Mouse (Mus musculus) embryonic facial prominence, embryonic 10.5 days (tissue): ENCODE results near the gene Spon1. TPM values are rescaled to one million over a fixed set of nuclear protein-coding genes. Genes with fewer than 3 reads are reported as not detected.

Source experiments
- DNase-seq: peaks from one replicate; pipeline ENCODE4 v3.0.0-alpha.2; 2017; ENCODE audit warnings: low spot score
- H3K27ac ChIP-seq: fragments of 300-500 bp; sonication (generic); replicated peaks from 2 replicates; pipeline ENCODE4 v1.5.1; 2016; ENCODE audit warnings: mild to moderate bottlenecking
- H3K27me3 ChIP-seq: fragments of 300-500 bp; sonication (generic); replicated peaks from 2 replicates; pipeline ENCODE4 v1.6.1; 2016; ENCODE audit warnings: low read depth, mild to moderate bottlenecking; ENCODE audit not compliant: poor library complexity, severe bottlenecking
- H3K36me3 ChIP-seq: fragments of 300-500 bp; sonication (generic); replicated peaks from 2 replicates; pipeline ENCODE4 v1.6.1; 2016; ENCODE audit warnings: mild to moderate bottlenecking, moderate library complexity
- H3K4me1 ChIP-seq: fragments of 300-500 bp; sonication (generic); 2 replicates; pipeline ENCODE4 v1.6.1; 2016
- H3K4me3 ChIP-seq: fragments of 300-500 bp; sonication (generic); 2 replicates; pipeline ENCODE4 v1.5.1; 2016; ENCODE audit warnings: mild to moderate bottlenecking, moderate library complexity
- H3K9me3 ChIP-seq: fragments of 300-500 bp; sonication (generic); 2 replicates; pipeline ENCODE4 v1.6.1; 2016; ENCODE audit warnings: mild to moderate bottlenecking
- WGBS: fragments of 180-500 bp; shearing (Covaris S2); methylation state at CpG from one replicate; pipeline ENCODE4 v1.1.7; 2016; 5-methylcytosine and 5-hydroxymethylcytosine counted together
- polyA plus RNA-seq: library from polyadenylated mRNA; unstranded; fragments of >200 nt; fragmentation: Nextera tagmentation; extraction: Ambion mirVana; gene quantifications from 2 replicates; pipeline ENCODE4 v1.2.1, GENCODE M21; 2016

Spon1 gene
- polyA plus RNA-seq, 1 experiment from 2014 or later = 22.3 TPM

- H3K9me3 ChIP-seq = no peaks in the 10 kb centered on the region
- no peak for DNase-seq
- H3K27ac ChIP-seq = no peak overlapping the region
- WGBS = 90% methylated on average over 4 of the region's 4 CpGs
- peaks cover 34% of the 10 kb centered on the region for H3K36me3 ChIP-seq
- no peaks in the 10 kb centered on the region for H3K27me3 ChIP-seq
- no peak overlapping the region for H3K4me3 ChIP-seq
- H3K4me1 ChIP-seq = no peaks in the 10 kb centered on the region
Observed at GRCm38 (mm10) chr7:114037237-114037636, 271.4 kb downstream of the Spon1 start.

- DNase-seq = no peak
- Histone ChIP-seq H3K4me3 (no peak overlapping the region), H3K27ac (no peak overlapping the region), H3K36me3 (peaks cover 31% of the 10 kb centered on the region), H3K27me3 (no peaks in the 10 kb centered on the region), H3K4me1 (peaks cover 12% of the 10 kb centered on the region), H3K9me3 (no peaks in the 10 kb centered on the region)
- WGBS = 95% methylated on average over 4 of the region's 4 CpGs
Observed at GRCm38 (mm10) chr7:114041349-114041748, 275.6 kb downstream of the Spon1 start.

- Histone ChIP-seq H3K27me3 (no peaks in the 10 kb centered on the region), H3K27ac (no peak overlapping the region), H3K9me3 (no peaks in the 10 kb centered on the region), H3K4me1 (peaks cover 12% of the 10 kb centered on the region), H3K36me3 (peaks cover 31% of the 10 kb centered on the region), H3K4me3 (no peak overlapping the region)
- 80% methylated on average over 26 of the region's 26 CpGs for WGBS
- DNase-seq = no peak
Observed at GRCm38 (mm10) chr7:114042973-114043928, 277.5 kb downstream of the Spon1 start.

GRCm38 (mm10) chr7:114043929-114044549, 278.2 kb downstream of the Spon1 start:
- Histone ChIP-seq H3K36me3 (peaks cover 31% of the 10 kb centered on the region), H3K9me3 (no peaks in the 10 kb centered on the region), H3K4me1 (peaks cover 12% of the 10 kb centered on the region), H3K4me3 (no peak overlapping the region), H3K27me3 (no peaks in the 10 kb centered on the region), H3K27ac (no peak overlapping the region)
- 78% methylated on average over 6 of the region's 6 CpGs for WGBS
- DNase-seq = no peak

GRCm38 (mm10) chr7:114045814-114046213, 280.0 kb downstream of the Spon1 start:
- DNase-seq = no peak
- H3K27me3 ChIP-seq = no peaks in the 10 kb centered on the region
- H3K4me1 ChIP-seq = peaks cover 12% of the 10 kb centered on the region
- H3K4me3 ChIP-seq = no peak overlapping the region
- peaks cover 25% of the 10 kb centered on the region for H3K36me3 ChIP-seq
- no peaks in the 10 kb centered on the region for H3K9me3 ChIP-seq
- WGBS = 81% methylated on average over 2 of the region's 2 CpGs
- H3K27ac ChIP-seq = no peak overlapping the region

GRCm38 (mm10) chr7:114053720-114054119, 287.9 kb downstream of the Spon1 start:
- Histone ChIP-seq H3K4me1 (peaks cover 3% of the 10 kb centered on the region; the same call in 1 of the 2 replicates), H3K27ac (no peak overlapping the region), H3K9me3 (no peaks in the 10 kb centered on the region), H3K36me3 (peaks cover 22% of the 10 kb centered on the region), H3K4me3 (no peak overlapping the region), H3K27me3 (no peaks in the 10 kb centered on the region)
- no peak for DNase-seq
- 90% methylated on average over 4 of the region's 4 CpGs for WGBS

GRCm38 (mm10) chr7:114058166-114058565, 292.4 kb downstream of the Spon1 start:
- WGBS = 94% methylated on average over 16 of the region's 16 CpGs
- H3K36me3 ChIP-seq = peaks cover 11% of the 10 kb centered on the region; the same call in 1 of the 2 replicates

GRCm38 (mm10) chr7:114058927-114059441, 293.2 kb downstream of the Spon1 start:
- Histone ChIP-seq H3K36me3 (peaks cover 11% of the 10 kb centered on the region; the same call in 1 of the 2 replicates), H3K27me3 (no peaks in the 10 kb centered on the region), H3K4me1 (peaks cover 10% of the 10 kb centered on the region), H3K27ac (no peak overlapping the region), H3K4me3 (no peak overlapping the region), H3K9me3 (no peaks in the 10 kb centered on the region)
- no peak for DNase-seq
- 93% methylated on average over 6 of the region's 6 CpGs for WGBS

More at GRCm38 (mm10) chr7:114058166-114058565, 292.4 kb downstream of the Spon1 start:
- Histone ChIP-seq H3K4me3 (no peak overlapping the region), H3K9me3 (no peaks in the 10 kb centered on the region), H3K27me3 (no peaks in the 10 kb centered on the region), H3K27ac (no peak overlapping the region), H3K4me1 (peaks cover 3% of the 10 kb centered on the region; the same call in 1 of the 2 replicates)
- DNase-seq = no peak

GRCm38 (mm10) chr7:114060445-114060844, 294.6 kb downstream of the Spon1 start:
- 94% methylated on average over 6 of the region's 6 CpGs for WGBS
- H3K9me3 ChIP-seq = no peaks in the 10 kb centered on the region
- no peak for DNase-seq

GRCm38 (mm10) chr7:114062451-114062850, 296.7 kb downstream of the Spon1 start:
- H3K4me3 ChIP-seq = no peak overlapping the region
- no peak for DNase-seq
- peaks cover 36% of the 10 kb centered on the region for H3K4me1 ChIP-seq
- H3K27me3 ChIP-seq = no peaks in the 10 kb centered on the region
- no peak overlapping the region for H3K27ac ChIP-seq
- H3K36me3 ChIP-seq = 0 out of 2 replicates have a peak, but pooled peaks cover 3% of the 10 kb centered on the region
- 56% methylated on average over 1 of the region's 1 CpGs for whole genome bisulfite sequencing
- H3K9me3 ChIP-seq = no peaks in the 10 kb centered on the region

More at GRCm38 (mm10) chr7:114060445-114060844, 294.6 kb downstream of the Spon1 start:
- H3K4me1 ChIP-seq = peaks cover 24% of the 10 kb centered on the region
- no peak overlapping the region for H3K27ac ChIP-seq
- no peaks in the 10 kb centered on the region for H3K27me3 ChIP-seq
- no peak overlapping the region for H3K4me3 ChIP-seq
- H3K36me3 ChIP-seq = peaks cover 3% of the 10 kb centered on the region; the same call in 1 of the 2 replicates

GRCm38 (mm10) chr7:114063534-114063933, 297.7 kb downstream of the Spon1 start:
- Histone ChIP-seq H3K4me1 (peaks cover 36% of the 10 kb centered on the region), H3K9me3 (no peaks in the 10 kb centered on the region), H3K36me3 (no peaks in the 10 kb centered on the region), H3K4me3 (no peak overlapping the region), H3K27ac (no peak overlapping the region), H3K27me3 (no peaks in the 10 kb centered on the region)
- DNase-seq = no peak
- WGBS = 72% methylated on average over 8 of the region's 8 CpGs

- Histone ChIP-seq H3K4me1 (peaks cover 36% of the 10 kb centered on the region), H3K4me3 (no peak overlapping the region), H3K36me3 (no peaks in the 10 kb centered on the region), H3K9me3 (no peaks in the 10 kb centered on the region), H3K27ac (no peak overlapping the region), H3K27me3 (no peaks in the 10 kb centered on the region)
- no peak for DNase-seq
- WGBS = 88% methylated on average over 6 of the region's 6 CpGs
Observed at GRCm38 (mm10) chr7:114063966-114064365, 298.2 kb downstream of the Spon1 start.
